Mouse (Mus musculus) left cerebral cortex, postnatal 10 days (tissue): Measurements from ENCODE around the gene Rnf144b. TPM values are rescaled to one million over a fixed set of nuclear protein-coding genes. Genes with fewer than 3 reads are reported as not detected.

ENCODE experiments used
- DNase-seq, 2 experiments: peaks; one replicate each; pipeline ENCODE4 v3.0.0; 2021 to 2022; ENCODE audit warnings: low spot score in 2 of 2, mixed read lengths in 1 of 2; ENCODE audit errors: extremely low spot score in 1 of 2
- intact Hi-C: fragments of 180-260 bp; cut with DNase I; formaldehyde crosslinking; loops from one replicate; pipeline ENCODE4 v1.15.1; 2025
- total RNA-seq, 2 experiments: library from RNA; stranded (reverse); gene quantifications; 2 replicates each; pipeline ENCODE4 v1.2.3; 2021

The Rnf144b gene
- 10 to 100 TPM; 15.0 to 16.1 TPM for total RNA-seq

GRCm38 (mm10) chr13:47122537-47123430 lies at the start of gene Rnf144b:
Rnf144b (plus strand) TSS chr13:47122656.
- intact Hi-C loops = no loop called here
- peak; percentile 25 to 70 for DNase-seq

- intact Hi-C loops = no loop called here
- no peak for DNase-seq
Observed at GRCm38 (mm10) chr13:47076156-47076555, 46.3 kb upstream of the Rnf144b start.

- no peak for DNase-seq
- intact Hi-C loops = no loop called here
Observed at GRCm38 (mm10) chr13:47077367-47077766, 45.1 kb upstream of the Rnf144b start.

- intact Hi-C loops = no loop called here
- no peak for DNase-seq
Observed at GRCm38 (mm10) chr13:47078799-47079198, 43.7 kb upstream of the Rnf144b start.

- no peak for DNase-seq
- intact Hi-C loops = no loop called here
Observed at GRCm38 (mm10) chr13:47080905-47081505, 41.5 kb upstream of the Rnf144b start.

GRCm38 (mm10) chr13:47088433-47088832 lies 34.0 kb upstream of the Rnf144b start:
- intact Hi-C loops = no loop called here
- DNase-seq = no peak

GRCm38 (mm10) chr13:47089271-47089670 lies 33.2 kb upstream of the Rnf144b start:
- intact Hi-C loops = no loop called here
- no peak for DNase-seq

- intact Hi-C loops = no loop called here
- DNase-seq = no peak
Observed at GRCm38 (mm10) chr13:47093791-47094190, 28.7 kb upstream of the Rnf144b start.

GRCm38 (mm10) chr13:47096591-47096990 lies 25.9 kb upstream of the Rnf144b start:
- intact Hi-C loops = no loop called here
- no peak for DNase-seq

- intact Hi-C loops = no loop called here
- DNase-seq = no peak
Observed at GRCm38 (mm10) chr13:47099265-47099664, 23.2 kb upstream of the Rnf144b start.

GRCm38 (mm10) chr13:47100587-47100986 lies 21.9 kb upstream of the Rnf144b start:
- DNase-seq = no peak
- intact Hi-C loops = no loop called here

- intact Hi-C loops = no loop called here
- DNase-seq = no peak
Observed at GRCm38 (mm10) chr13:47104146-47104545, 18.3 kb upstream of the Rnf144b start.

- peak; percentile 14 to 44 for DNase-seq
- intact Hi-C loops = no loop called here
Observed at GRCm38 (mm10) chr13:47104856-47105541, 17.5 kb upstream of the Rnf144b start.

GRCm38 (mm10) chr13:47105711-47106579 lies 16.5 kb upstream of the Rnf144b start, which contains the start of gene Dek:
Dek (minus strand) TSS chr13:47106201.
- DNase-seq = peak; percentile 81 to 90

GRCm38 (mm10) chr13:47106580-47106888 lies 15.9 kb upstream of the Rnf144b start:
- intact Hi-C loops = no loop called here
- DNase-seq = no peak

More at GRCm38 (mm10) chr13:47105711-47106579, 16.5 kb upstream of the Rnf144b start, which contains the start of gene Dek:
- intact Hi-C loops = no loop called here

GRCm38 (mm10) chr13:47109239-47109638 lies 13.2 kb upstream of the Rnf144b start:
- intact Hi-C loops = no loop called here
- DNase-seq = no peak

GRCm38 (mm10) chr13:47111185-47111584 lies 11.3 kb upstream of the Rnf144b start:
- DNase-seq = no peak
- intact Hi-C loops = no loop called here

GRCm38 (mm10) chr13:47112056-47112455 lies 10.4 kb upstream of the Rnf144b start:
- intact Hi-C loops = no loop called here

GRCm38 (mm10) chr13:47112924-47113323 lies 9.5 kb upstream of the Rnf144b start:
- DNase-seq = no peak
- intact Hi-C loops = no loop called here

More at GRCm38 (mm10) chr13:47112056-47112455, 10.4 kb upstream of the Rnf144b start:
- no peak for DNase-seq
